Mouse (Mus musculus): Measurements from ENCODE around the gene Gm5089.
"Not testable (repeated sequence)": the region's sequence is repeated elsewhere in the genome, so short reads cannot be mapped to it uniquely, and the experiment has no call there.

The Gm5089 gene

GRCm38 (mm10) chr14:122464351-122464762 lies 13.4 kb upstream of the Gm5089 start:
- in situ Hi-C loops (cut with MboI; ENCODE audit: unreplicated experiment in 2 of 2) = no loop called here

DNA sequence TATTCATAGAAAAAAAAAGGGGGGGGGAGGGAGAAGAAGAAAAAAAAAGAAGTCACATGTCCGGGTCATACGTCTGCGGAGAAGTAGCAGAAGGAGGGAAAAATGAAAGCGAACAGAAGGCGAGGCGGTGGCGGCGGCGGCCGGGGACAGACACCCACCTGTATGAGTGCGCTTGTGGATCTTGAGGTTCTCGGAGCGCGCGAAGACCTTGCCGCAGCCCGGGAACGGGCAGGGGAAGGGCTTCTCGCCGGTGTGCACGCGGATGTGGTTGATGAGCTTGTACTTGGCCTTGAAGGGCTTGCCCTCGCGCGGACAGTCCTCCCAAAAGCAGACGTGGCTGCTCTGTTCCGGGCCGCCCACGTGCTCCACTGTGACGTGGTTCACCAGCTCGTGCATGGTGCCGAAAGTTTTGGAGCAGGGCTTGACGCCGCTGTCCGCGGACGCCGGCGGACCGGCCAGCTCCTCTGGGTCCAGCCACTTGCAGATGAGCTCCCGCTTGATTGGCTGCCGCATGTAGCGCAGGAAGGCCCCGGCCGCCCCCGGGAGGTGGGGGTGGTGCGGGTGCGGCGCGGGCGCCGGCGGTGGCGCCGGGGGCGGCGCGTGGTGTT lies 12.9 kb upstream of the Gm5089 start:
- in situ Hi-C loops (cut with MboI; ENCODE audit: unreplicated experiment in 2 of 2) = not testable (repeated sequence)

- in situ Hi-C loops (cut with MboI; ENCODE audit: unreplicated experiment in 2 of 2) = no loop called here
Observed at GRCm38 (mm10) chr14:122463080-122463691, 12.3 kb upstream of the Gm5089 start.

- in situ Hi-C loops (cut with MboI; ENCODE audit: unreplicated experiment in 2 of 2) = no loop called here
Observed at GRCm38 (mm10) chr14:122462689-122463079, 11.8 kb upstream of the Gm5089 start.

- in situ Hi-C loops (cut with MboI; ENCODE audit: unreplicated experiment in 2 of 2) = no loop called here
Observed at GRCm38 (mm10) chr14:122461966-122462365, 11.1 kb upstream of the Gm5089 start.

DNA sequence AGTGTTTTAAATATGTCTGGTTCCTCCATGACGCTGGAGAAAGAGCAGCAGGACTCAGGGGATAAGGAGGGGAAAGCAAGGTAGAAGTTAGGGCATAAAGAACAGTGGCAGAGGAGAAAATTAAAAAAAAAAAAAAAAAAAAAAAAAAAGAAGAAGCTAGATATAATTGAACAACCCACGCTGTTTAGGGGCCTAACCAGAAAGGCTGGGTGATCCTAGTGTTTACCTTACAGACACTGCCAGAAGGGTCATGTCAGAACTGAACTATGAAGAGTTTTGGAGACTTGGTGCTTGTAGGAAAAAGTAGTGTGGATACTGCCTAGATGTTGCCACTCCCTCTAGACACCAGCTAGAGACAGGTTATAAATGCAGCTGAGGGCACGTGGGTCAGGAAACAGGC lies 10.6 kb upstream of the Gm5089 start:
- in situ Hi-C loops (cut with MboI; ENCODE audit: unreplicated experiment in 2 of 2) = no loop called here

DNA sequence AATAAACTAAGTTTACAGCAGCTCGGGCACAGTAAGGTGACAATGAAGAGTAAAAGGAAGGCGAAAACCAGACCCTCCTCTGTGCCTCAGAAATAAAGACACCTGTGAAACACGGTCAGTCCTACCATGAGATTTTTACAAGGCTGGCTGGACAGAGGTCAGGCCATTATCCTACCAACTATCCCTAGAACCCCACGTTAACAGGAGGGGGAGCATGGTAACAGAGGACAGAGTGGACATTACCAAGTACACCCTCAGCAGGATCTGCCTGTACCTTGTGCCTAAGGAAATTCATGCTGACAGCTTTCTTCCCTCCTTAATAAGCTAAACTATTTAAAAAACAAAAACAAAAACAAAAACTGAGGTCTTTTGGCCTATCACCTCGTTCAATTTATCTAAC lies 9.3 kb upstream of the Gm5089 start:
- in situ Hi-C loops (cut with MboI; ENCODE audit: unreplicated experiment in 2 of 2) = no loop called here

DNA sequence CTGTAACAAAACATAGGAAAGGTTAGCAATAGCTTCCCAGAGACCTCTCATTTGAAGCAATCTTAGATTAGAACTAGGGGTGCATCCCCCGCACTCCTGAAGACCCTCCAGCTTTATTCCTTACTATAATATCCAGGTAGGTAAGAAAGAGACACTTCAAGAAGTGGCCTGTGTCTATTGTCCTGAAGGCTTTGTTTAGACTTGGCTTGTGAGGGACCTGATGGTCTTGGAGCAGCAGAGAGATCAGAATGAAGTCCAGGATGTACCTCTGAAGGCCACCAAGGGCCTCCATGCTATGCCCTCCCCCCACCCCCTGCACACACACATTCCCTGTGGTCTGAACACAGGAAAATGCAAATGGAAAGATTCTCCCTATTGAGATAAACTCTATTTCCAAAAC lies 8.9 kb upstream of the Gm5089 start:
- in situ Hi-C loops (cut with MboI; ENCODE audit: unreplicated experiment in 2 of 2) = no loop called here

GRCm38 (mm10) chr14:122459332-122459731 lies 8.4 kb upstream of the Gm5089 start:
- in situ Hi-C loops (cut with MboI; ENCODE audit: unreplicated experiment in 2 of 2) = not testable (repeated sequence)

- in situ Hi-C loops (cut with MboI; ENCODE audit: unreplicated experiment in 2 of 2) = no loop called here
Observed at GRCm38 (mm10) chr14:122455562-122455958, 4.6 kb upstream of the Gm5089 start.

DNA sequence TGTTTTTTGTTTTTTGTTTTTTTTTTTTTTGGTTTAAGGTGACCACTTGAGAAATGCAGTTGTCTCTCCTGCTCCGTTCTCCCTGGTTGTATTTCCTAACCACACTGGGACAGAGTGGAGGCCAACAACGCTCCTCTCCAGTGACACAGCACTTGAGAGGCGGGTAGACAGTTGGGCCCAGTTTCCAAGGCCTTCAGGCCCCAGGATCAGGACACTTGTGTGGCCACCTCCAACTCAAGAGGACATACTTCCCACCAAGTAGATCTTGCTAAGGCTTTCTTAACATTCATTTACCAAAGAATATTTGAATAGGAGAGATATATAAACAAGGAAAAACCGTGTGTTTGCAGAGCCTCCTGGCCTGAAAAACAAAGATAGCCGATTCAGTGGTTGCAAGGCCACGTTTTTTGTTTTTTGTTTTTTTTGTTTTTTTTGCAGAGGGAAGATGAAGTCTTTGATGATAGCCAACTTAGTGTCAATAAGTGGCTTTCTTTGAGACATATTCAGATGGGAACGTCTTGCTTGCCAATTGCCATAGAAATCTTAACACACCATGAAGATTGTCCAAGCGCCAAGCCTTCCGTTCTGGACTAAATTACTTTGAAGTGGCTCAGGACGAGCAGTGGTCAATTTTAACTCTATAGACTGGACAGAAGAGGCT lies 4.1 kb upstream of the Gm5089 start:
- in situ Hi-C loops (cut with MboI; ENCODE audit: unreplicated experiment in 2 of 2) = no loop called here

GRCm38 (mm10) chr14:122453996-122454738 lies 3.3 kb upstream of the Gm5089 start:
- in situ Hi-C loops (cut with MboI; ENCODE audit: unreplicated experiment in 2 of 2) = no loop called here

DNA sequence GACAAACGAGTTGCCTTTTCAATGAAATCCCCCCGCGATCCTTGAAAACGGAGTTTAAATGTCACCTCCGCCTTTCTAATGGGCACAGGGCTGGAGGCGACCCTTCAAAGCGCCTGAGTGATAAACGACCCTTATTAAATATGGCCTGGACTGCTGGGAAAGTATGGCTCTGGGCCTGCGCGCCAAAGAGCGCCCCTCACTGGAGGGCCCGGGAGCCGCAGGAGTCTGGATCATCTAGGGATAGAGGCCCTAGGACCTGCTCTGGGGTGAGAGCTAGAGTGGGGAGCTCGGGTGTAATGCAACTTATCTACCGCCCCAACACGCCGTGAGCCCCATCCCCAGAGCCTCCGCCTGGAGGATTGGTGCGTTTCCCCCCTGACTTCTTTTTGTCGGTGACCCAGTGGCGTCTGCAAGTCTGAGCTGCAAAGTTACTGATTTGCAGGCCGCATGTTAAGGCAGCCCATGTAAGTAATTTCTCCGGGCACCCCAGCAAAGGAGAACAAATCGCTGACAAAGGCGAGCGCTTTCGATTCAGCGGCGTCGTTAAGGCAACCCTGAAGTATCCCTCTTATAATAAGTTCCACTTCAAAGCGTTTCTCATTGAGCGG lies 2.6 kb upstream of the Gm5089 start:
- in situ Hi-C loops (cut with MboI; ENCODE audit: unreplicated experiment in 2 of 2) = no loop called here

- in situ Hi-C loops (cut with MboI; ENCODE audit: unreplicated experiment in 2 of 2) = no loop called here
Observed at GRCm38 (mm10) chr14:122452701-122453387, 1.9 kb upstream of the Gm5089 start.

DNA sequence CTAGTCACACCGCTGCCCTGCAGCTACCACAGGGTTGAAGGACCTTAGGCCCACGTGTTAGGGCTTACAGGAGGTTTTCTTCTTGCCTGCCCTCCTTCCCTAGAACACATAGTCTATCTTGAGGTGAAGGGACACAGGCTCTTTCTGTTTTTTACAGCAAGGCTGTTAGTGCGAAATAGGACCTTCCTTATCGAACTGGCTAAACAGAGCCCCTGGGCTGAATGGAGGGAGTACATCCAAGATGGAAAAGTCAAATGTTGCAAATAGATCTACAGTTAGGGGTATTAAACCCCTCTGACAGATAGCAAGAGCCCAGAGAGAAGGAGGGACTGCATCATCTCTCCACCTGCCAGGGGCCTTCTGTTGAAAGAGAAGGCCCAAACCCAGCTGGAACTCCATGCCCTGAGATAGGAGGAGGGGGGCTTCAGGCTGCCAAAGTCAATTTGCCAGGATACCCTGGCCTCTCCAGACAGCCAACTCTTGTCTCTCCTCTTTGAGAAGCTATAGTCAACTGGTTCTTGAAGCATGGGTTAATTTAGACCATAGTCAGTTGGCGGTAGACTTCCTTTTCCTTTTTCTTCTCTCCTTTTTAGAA lies 733 bp upstream of the Gm5089 start:
- in situ Hi-C loops (cut with MboI; ENCODE audit: unreplicated experiment in 2 of 2) = no loop called here

DNA sequence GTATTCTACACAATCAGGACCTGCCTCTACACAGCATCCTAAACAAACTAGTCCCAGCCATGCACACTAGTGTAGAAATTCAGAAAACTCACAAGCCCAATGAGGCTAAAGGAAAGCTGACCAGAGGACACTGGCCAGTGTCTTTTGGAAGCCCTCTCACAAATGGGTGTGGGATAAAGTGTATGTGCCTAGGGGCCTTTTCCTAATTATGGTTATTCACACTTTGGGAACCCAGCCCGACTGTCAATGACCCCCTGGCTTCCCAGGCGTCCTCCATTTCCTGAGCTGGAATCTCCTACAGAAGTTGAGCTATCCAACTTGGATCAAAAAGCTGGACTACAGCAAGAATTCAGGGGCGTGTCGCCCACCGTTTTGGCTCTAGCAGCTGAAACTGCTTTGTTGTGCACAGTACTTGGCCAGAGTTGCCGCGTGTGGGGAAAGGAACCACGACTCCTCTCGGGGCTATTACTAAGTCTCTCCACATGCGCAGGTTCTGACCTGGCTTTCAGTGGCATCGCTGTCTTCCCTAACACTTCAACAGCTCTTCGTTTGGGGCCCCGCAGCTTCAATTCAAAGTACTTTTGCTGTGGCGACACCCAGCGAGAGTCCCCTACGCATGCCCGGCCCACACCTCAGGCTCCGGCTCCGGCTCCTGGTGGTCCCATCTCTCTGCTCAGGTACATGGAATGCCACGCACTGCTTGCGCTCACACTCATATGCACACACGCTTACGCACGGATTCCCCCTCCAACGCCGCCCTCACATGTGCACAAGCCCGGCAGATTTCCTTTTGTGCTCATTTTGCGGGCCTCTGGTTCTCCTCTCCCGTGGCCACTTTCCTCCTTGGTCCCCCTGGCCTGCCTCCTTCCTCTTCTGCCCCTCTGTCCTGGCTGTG lies 1.1 kb downstream of the Gm5089 start:
- in situ Hi-C loops (cut with MboI; ENCODE audit: unreplicated experiment in 2 of 2) = no loop called here

- in situ Hi-C loops (cut with MboI; ENCODE audit: unreplicated experiment in 2 of 2) = no loop called here
Observed at GRCm38 (mm10) chr14:122436850-122437249, 14.1 kb downstream of the Gm5089 start.

DNA sequence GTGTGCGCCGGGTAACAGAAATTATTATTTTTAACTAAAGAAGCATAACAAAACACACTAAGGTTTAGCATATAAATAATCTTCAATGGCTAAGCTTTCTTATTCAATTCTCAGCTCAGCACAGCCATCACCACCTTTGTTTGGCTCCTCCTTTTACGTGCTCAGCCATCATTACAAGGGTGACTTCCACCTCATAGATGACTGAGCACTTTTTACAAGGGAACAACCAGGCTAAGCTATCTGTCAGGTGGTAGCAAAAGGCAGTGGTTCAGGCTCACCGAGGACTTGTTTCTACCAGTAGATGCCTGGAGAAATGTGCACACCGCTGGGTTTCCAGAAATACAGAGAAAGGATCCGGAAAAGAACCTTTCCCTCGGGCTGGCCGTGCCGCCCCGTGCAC lies 16.9 kb downstream of the Gm5089 start:
- in situ Hi-C loops (cut with MboI; ENCODE audit: unreplicated experiment in 2 of 2) = no loop called here

GRCm38 (mm10) chr14:122432558-122432957 lies 18.4 kb downstream of the Gm5089 start:
- in situ Hi-C loops (cut with MboI; ENCODE audit: unreplicated experiment in 2 of 2) = no loop called here
